Mouse (Mus musculus): ENCODE results near the gene Atp1a2. TPM values are rescaled to one million over a fixed set of nuclear protein-coding genes. Genes with fewer than 3 reads are reported as not detected.
"Not testable (repeated sequence)": the region's sequence is repeated elsewhere in the genome, so short reads cannot be mapped to it uniquely, and the experiment has no call there.

Atp1a2 gene
- polyA plus RNA-seq, 1 experiment from 2014 or later, result 12.9 TPM

DNA sequence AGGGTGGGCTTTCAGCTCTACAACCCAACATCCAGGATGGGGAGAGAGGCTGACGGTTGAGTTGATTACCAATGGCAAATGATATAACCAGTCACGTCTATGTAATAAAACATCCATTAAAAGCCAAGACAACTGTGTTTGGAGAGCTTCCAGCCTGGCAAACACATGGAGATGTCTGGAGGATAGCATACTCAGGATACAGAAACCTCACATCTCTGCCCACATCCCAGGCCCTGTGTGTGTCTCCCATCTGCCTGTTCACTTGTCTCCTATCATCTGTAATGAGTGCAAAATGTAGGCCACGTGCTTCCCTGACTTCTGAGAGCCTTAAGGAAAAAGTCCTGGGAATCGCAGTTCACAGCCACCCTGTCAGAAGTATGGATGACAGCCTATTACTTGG lies 50.6 kb downstream of the Atp1a2 start:
- no peak overlapping the region for H3K4me3 ChIP-seq (ENCODE audit: low read depth, low read length)
- no peak overlapping the region for H3K9ac ChIP-seq (ENCODE audit: low read length)
- peaks cover 8% of the 10 kb centered on the region; the same call in 1 of the 2 replicates for H3K4me1 ChIP-seq (ENCODE audit: control insufficient read depth, insufficient read depth, low read length)
- no peak overlapping the region for H3K27ac ChIP-seq (ENCODE audit: low read depth, low read length)
- DNase-seq (ENCODE audit: low spot score) (no peak), ATAC-seq (no peak)
- H3K27me3 ChIP-seq (replicated peaks; ENCODE audit: control insufficient read depth, insufficient read depth, low read length), result no peaks in the 10 kb centered on the region
- no peak overlapping the region for H3K4me2 ChIP-seq (ENCODE audit: low read length)
- no peaks in the 10 kb centered on the region for H3K36me3 ChIP-seq (ENCODE audit: control insufficient read depth, insufficient read depth, low read length)
- WGBS, result 62% methylated on average over 4 of the region's 4 CpGs
- no peaks in the 10 kb centered on the region for H3K9me3 ChIP-seq (replicated peaks; ENCODE audit: control insufficient read depth, low read length)

GRCm38 (mm10) chr1:172244645-172245044 lies 53.2 kb downstream of the Atp1a2 start:
- not testable (repeated sequence) for H3K9ac ChIP-seq (ENCODE audit: low read length); H3K27ac ChIP-seq (ENCODE audit: low read depth, low read length); H3K9me3 ChIP-seq (replicated peaks; ENCODE audit: control insufficient read depth, low read length); H3K4me3 ChIP-seq (ENCODE audit: low read depth, low read length); DNase-seq (ENCODE audit: low spot score); ATAC-seq; H3K27me3 ChIP-seq (replicated peaks; ENCODE audit: control insufficient read depth, insufficient read depth, low read length); H3K36me3 ChIP-seq (ENCODE audit: control insufficient read depth, insufficient read depth, low read length)
- Histone ChIP-seq H3K4me2 (ENCODE audit: low read length) (peak overlapping the region; percentile 20; the same call in 1 of the 2 replicates), H3K4me1 (ENCODE audit: control insufficient read depth, insufficient read depth, low read length) (peaks cover 12% of the 10 kb centered on the region; the same call in 1 of the 2 replicates)
- 56% methylated on average over 23 of the region's 23 CpGs for WGBS

DNA sequence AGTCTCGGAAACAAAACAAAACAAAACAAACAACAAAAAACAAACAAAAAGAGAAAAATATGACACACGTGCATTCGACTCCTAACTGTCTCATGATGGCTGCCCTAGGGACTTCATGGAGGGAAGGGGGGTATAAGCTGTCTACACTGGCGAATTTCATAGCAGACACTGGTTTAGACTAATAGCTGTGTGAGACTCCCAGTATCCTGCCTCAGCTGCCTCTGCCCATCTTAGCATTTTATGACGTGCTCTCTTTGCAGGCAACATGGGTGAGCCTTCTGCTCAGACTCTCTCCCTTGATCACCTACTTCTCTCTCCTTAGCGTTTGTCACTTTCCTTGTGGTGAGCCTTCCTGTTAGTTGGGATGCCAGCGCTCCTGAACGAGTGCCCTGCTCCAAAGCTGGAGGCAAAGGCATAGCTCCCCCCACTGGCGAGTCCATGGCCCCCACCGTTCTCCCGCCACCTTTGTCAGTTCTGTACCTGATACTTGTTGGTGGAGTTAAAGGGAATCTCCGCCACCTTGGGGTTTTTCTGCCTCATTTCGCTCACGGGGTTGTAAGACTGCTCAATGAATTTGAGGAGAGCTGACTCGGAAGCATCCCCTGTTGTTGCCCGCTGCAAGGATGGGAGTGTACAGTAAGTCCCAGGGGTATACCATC lies 54.2 kb downstream of the Atp1a2 start:
- no peak overlapping the region for H3K27ac ChIP-seq (ENCODE audit: low read depth, low read length)
- H3K9ac ChIP-seq (ENCODE audit: low read length), result 0 out of 2 replicates have a peak overlapping the region, but pooled peaks have one; percentile 5
- DNase-seq (ENCODE audit: low spot score) (no peak), ATAC-seq (no peak)
- WGBS, result 31% methylated on average over 16 of the region's 16 CpGs
- H3K4me1 ChIP-seq (ENCODE audit: control insufficient read depth, insufficient read depth, low read length), result peaks cover 12% of the 10 kb centered on the region; the same call in 1 of the 2 replicates
- H3K27me3 ChIP-seq (replicated peaks; ENCODE audit: control insufficient read depth, insufficient read depth, low read length), result no peaks in the 10 kb centered on the region
- H3K4me2 ChIP-seq (ENCODE audit: low read length), result peak overlapping the region; percentile 20; the same call in 1 of the 2 replicates
- H3K9me3 ChIP-seq (replicated peaks; ENCODE audit: control insufficient read depth, low read length), result no peaks in the 10 kb centered on the region
- no peak overlapping the region for H3K4me3 ChIP-seq (ENCODE audit: low read depth, low read length)
- no peaks in the 10 kb centered on the region for H3K36me3 ChIP-seq (ENCODE audit: control insufficient read depth, insufficient read depth, low read length)

- Histone ChIP-seq H3K9ac (ENCODE audit: low read length) (no peak overlapping the region), H3K36me3 (ENCODE audit: control insufficient read depth, insufficient read depth, low read length) (no peaks in the 10 kb centered on the region), H3K27ac (ENCODE audit: low read depth, low read length) (peak overlapping the region; percentile 50; the same call in 1 of the 2 replicates), H3K27me3 (replicated peaks; ENCODE audit: control insufficient read depth, insufficient read depth, low read length) (no peaks in the 10 kb centered on the region), H3K4me2 (ENCODE audit: low read length) (no peak overlapping the region), H3K4me1 (ENCODE audit: control insufficient read depth, insufficient read depth, low read length) (peaks cover 12% of the 10 kb centered on the region; the same call in 1 of the 2 replicates), H3K9me3 (replicated peaks; ENCODE audit: control insufficient read depth, low read length) (no peaks in the 10 kb centered on the region), H3K4me3 (ENCODE audit: low read depth, low read length) (no peak overlapping the region)
- WGBS, result 9% methylated on average over 2 of the region's 2 CpGs
- peak; percentile 85 for DNase-seq (ENCODE audit: low spot score)
- peak; percentile 93 for ATAC-seq
Measured at GRCm38 (mm10) chr1:172242401-172242800, 55.5 kb downstream of the Atp1a2 start.

DNA sequence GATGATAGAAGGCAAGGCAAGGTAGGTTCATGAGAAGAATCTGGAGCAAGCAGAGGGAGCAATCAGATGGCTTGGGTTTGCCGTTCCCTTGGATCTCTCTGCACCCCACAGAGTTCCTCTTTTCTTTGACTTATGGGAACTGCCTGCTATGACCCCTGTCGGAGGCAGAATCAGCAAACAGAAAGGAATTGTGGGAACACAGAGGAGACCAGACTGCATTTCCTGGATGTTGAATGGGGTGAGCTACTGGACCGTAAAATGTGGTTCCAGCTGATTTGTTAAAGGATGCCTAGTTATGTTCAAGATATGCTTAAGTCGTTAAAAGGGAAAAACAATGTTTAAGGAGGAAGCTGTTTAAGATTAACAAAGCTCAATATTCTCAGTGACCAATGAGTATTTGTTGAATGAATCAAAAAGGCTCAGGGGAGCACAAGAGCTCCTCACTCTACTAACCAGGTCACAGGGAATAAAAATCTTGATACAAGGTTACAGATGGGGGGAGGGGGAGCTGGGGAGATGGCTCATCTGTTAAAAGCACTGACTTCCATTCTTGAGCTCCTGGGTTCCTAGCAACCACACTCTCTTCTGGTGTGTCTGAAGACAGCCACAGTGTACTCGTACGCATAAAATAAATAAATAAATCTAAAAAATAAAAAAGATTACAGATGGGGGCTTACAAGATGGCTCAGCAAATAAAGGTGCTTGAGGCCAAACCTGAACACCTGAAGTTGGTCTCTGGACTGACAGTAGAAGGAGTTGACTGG lies 56.7 kb downstream of the Atp1a2 start:
- WGBS, result 33% methylated on average over 6 of the region's 6 CpGs

DNA sequence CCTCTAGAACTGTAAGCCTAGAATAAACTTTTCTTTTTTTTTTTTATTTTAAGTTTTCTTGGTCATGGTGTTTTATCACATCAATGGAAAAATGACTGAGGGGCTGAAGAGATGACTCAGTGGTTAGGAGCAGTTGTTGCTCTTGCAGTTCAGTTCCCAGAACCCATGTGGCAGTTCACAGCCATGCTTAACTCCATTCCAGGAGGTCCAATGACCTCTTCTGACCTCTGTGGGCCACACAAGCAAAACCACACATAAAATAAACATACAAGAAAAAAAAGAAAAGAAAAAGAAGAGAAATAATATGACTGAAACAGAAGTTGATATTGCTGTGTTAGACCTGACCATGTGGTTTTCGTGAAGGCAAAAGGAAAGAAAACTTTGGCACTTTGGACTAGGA lies 68.6 kb downstream of the Atp1a2 start:
- Histone ChIP-seq H3K9ac (ENCODE audit: low read length) (no peak overlapping the region), H3K9me3 (replicated peaks; ENCODE audit: control insufficient read depth, low read length) (no peaks in the 10 kb centered on the region), H3K27me3 (replicated peaks; ENCODE audit: control insufficient read depth, insufficient read depth, low read length) (no peaks in the 10 kb centered on the region), H3K27ac (ENCODE audit: low read depth, low read length) (no peak overlapping the region), H3K36me3 (ENCODE audit: control insufficient read depth, insufficient read depth, low read length) (no peaks in the 10 kb centered on the region), H3K4me1 (ENCODE audit: control insufficient read depth, insufficient read depth, low read length) (no peaks in the 10 kb centered on the region), H3K4me3 (ENCODE audit: low read depth, low read length) (no peak overlapping the region), H3K4me2 (ENCODE audit: low read length) (no peak overlapping the region)
- DNase-seq (ENCODE audit: low spot score), result no peak
- ATAC-seq, result no peak
- WGBS, result 84% methylated on average over 1 of the region's 1 CpGs

More for the DNA sequence above, 56.7 kb downstream of the Atp1a2 start:
- Histone ChIP-seq H3K27me3 (replicated peaks; ENCODE audit: control insufficient read depth, insufficient read depth, low read length) (no peaks in the 10 kb centered on the region), H3K4me3 (ENCODE audit: low read depth, low read length) (no peak overlapping the region), H3K27ac (ENCODE audit: low read depth, low read length) (0 out of 2 replicates have a peak overlapping the region, but pooled peaks have one; percentile 50), H3K9me3 (replicated peaks; ENCODE audit: control insufficient read depth, low read length) (no peaks in the 10 kb centered on the region), H3K4me1 (ENCODE audit: control insufficient read depth, insufficient read depth, low read length) (peaks cover 12% of the 10 kb centered on the region; the same call in 1 of the 2 replicates), H3K4me2 (ENCODE audit: low read length) (no peak overlapping the region), H3K36me3 (ENCODE audit: control insufficient read depth, insufficient read depth, low read length) (no peaks in the 10 kb centered on the region), H3K9ac (ENCODE audit: low read length) (no peak overlapping the region)
- no peak for DNase-seq (ENCODE audit: low spot score)
- ATAC-seq, result no peak

GRCm38 (mm10) chr1:172228209-172228608 lies 69.7 kb downstream of the Atp1a2 start:
- Histone ChIP-seq H3K27ac (ENCODE audit: low read depth, low read length) (no peak overlapping the region), H3K4me3 (ENCODE audit: low read depth, low read length) (no peak overlapping the region), H3K27me3 (replicated peaks; ENCODE audit: control insufficient read depth, insufficient read depth, low read length) (no peaks in the 10 kb centered on the region), H3K36me3 (ENCODE audit: control insufficient read depth, insufficient read depth, low read length) (no peaks in the 10 kb centered on the region), H3K4me2 (ENCODE audit: low read length) (no peak overlapping the region), H3K9ac (ENCODE audit: low read length) (no peak overlapping the region), H3K4me1 (ENCODE audit: control insufficient read depth, insufficient read depth, low read length) (no peaks in the 10 kb centered on the region), H3K9me3 (replicated peaks; ENCODE audit: control insufficient read depth, low read length) (no peaks in the 10 kb centered on the region)
- ATAC-seq, result no peak
- DNase-seq (ENCODE audit: low spot score), result no peak
- WGBS, result 81% methylated on average over 2 of the region's 2 CpGs
